Mouse (Mus musculus): ENCODE data around the gene Gstm6. TPM values are rescaled to one million over a fixed set of nuclear protein-coding genes. Genes with fewer than 3 reads are reported as not detected.
A peak's percentile ranks its signal among the peaks of the same experiment; 100 is the strongest.

Gstm6 gene
- polyA plus RNA-seq, 1 experiment from 2014 or later = not detected

GRCm38 (mm10) chr3:107931134-107931533 is 12.4 kb downstream of the Gstm6 start:
- Histone ChIP-seq H3K27ac (no peak overlapping the region), H3K4me3 (ENCODE audit: inconsistent target) (no peak overlapping the region), H3K79me2 (ENCODE audit: inconsistent target) (no peaks in the 10 kb centered on the region), H3K36me3 (ENCODE audit: inconsistent target) (no peaks in the 10 kb centered on the region)
- WGBS (ENCODE audit: missing documents) = 60% methylated on average over 2 of the region's 2 CpGs

GRCm38 (mm10) chr3:107929731-107930130 is 13.8 kb downstream of the Gstm6 start:
- no peaks in the 10 kb centered on the region for H3K36me3 ChIP-seq (ENCODE audit: inconsistent target)
- no peak overlapping the region for H3K27ac ChIP-seq
- no peak overlapping the region for H3K4me3 ChIP-seq (ENCODE audit: inconsistent target)
- H3K79me2 ChIP-seq (ENCODE audit: inconsistent target) = no peaks in the 10 kb centered on the region
- 84% methylated on average over 4 of the region's 4 CpGs for WGBS (ENCODE audit: missing documents)

- Histone ChIP-seq H3K27ac (no peak overlapping the region), H3K79me2 (ENCODE audit: inconsistent target) (no peaks in the 10 kb centered on the region), H3K4me3 (ENCODE audit: inconsistent target) (no peak overlapping the region), H3K36me3 (ENCODE audit: inconsistent target) (no peaks in the 10 kb centered on the region)
- WGBS (ENCODE audit: missing documents) = 81% methylated on average over 4 of the region's 4 CpGs
These were observed 14.3 kb downstream of the Gstm6 start for GRCm38 (mm10) chr3:107929243-107929642.

GRCm38 (mm10) chr3:107928691-107929090 is 14.9 kb downstream of the Gstm6 start:
- H3K79me2 ChIP-seq (ENCODE audit: inconsistent target) = no peaks in the 10 kb centered on the region
- no peak overlapping the region for H3K4me3 ChIP-seq (ENCODE audit: inconsistent target)
- H3K27ac ChIP-seq = no peak overlapping the region
- no peaks in the 10 kb centered on the region for H3K36me3 ChIP-seq (ENCODE audit: inconsistent target)
- 96% methylated on average over 11 of the region's 11 CpGs for WGBS (ENCODE audit: missing documents)

GRCm38 (mm10) chr3:107927841-107928240 is 15.7 kb downstream of the Gstm6 start:
- WGBS (ENCODE audit: missing documents) = 85% methylated on average over 3 of the region's 3 CpGs
- Histone ChIP-seq H3K4me3 (ENCODE audit: inconsistent target) (no peak overlapping the region), H3K79me2 (ENCODE audit: inconsistent target) (no peaks in the 10 kb centered on the region), H3K36me3 (ENCODE audit: inconsistent target) (no peaks in the 10 kb centered on the region), H3K27ac (no peak overlapping the region)

GRCm38 (mm10) chr3:107925335-107925734 is 18.2 kb downstream of the Gstm6 start:
- H3K27ac ChIP-seq = no peak overlapping the region
- H3K4me3 ChIP-seq (ENCODE audit: inconsistent target) = no peak overlapping the region
- no peaks in the 10 kb centered on the region for H3K36me3 ChIP-seq (ENCODE audit: inconsistent target)
- no peaks in the 10 kb centered on the region for H3K79me2 ChIP-seq (ENCODE audit: inconsistent target)
- 81% methylated on average over 3 of the region's 3 CpGs for WGBS (ENCODE audit: missing documents)

- no peaks in the 10 kb centered on the region for H3K79me2 ChIP-seq (ENCODE audit: inconsistent target)
These were observed 23.2 kb downstream of the Gstm6 start for GRCm38 (mm10) chr3:107920348-107920747.

GRCm38 (mm10) chr3:107917783-107918408 is 25.7 kb downstream of the Gstm6 start:
- H3K4me3 ChIP-seq (ENCODE audit: inconsistent target) = no peak overlapping the region
- H3K36me3 ChIP-seq (ENCODE audit: inconsistent target) = no peaks in the 10 kb centered on the region
- 63% methylated on average over 7 of the region's 7 CpGs for WGBS (ENCODE audit: missing documents)
- H3K27ac ChIP-seq = no peak overlapping the region
- no peaks in the 10 kb centered on the region for H3K79me2 ChIP-seq (ENCODE audit: inconsistent target)

More at GRCm38 (mm10) chr3:107920348-107920747, 23.2 kb downstream of the Gstm6 start:
- WGBS (ENCODE audit: missing documents) = 88% methylated on average over 5 of the region's 5 CpGs
- Histone ChIP-seq H3K27ac (no peak overlapping the region), H3K36me3 (ENCODE audit: inconsistent target) (no peaks in the 10 kb centered on the region), H3K4me3 (ENCODE audit: inconsistent target) (no peak overlapping the region)

- Histone ChIP-seq H3K27ac (no peak overlapping the region), H3K4me3 (ENCODE audit: inconsistent target) (no peak overlapping the region), H3K79me2 (ENCODE audit: inconsistent target) (no peaks in the 10 kb centered on the region), H3K36me3 (ENCODE audit: inconsistent target) (no peaks in the 10 kb centered on the region)
- WGBS (ENCODE audit: missing documents) = 75% methylated on average over 3 of the region's 3 CpGs
These were observed 26.5 kb downstream of the Gstm6 start for GRCm38 (mm10) chr3:107917097-107917496.

GRCm38 (mm10) chr3:107916674-107917073 is 26.9 kb downstream of the Gstm6 start:
- WGBS (ENCODE audit: missing documents) = 95% methylated on average over 11 of the region's 15 CpGs

GRCm38 (mm10) chr3:107905942-107906341 is 37.6 kb downstream of the Gstm6 start:
- Histone ChIP-seq H3K36me3 (ENCODE audit: inconsistent target) (no peaks in the 10 kb centered on the region), H3K79me2 (ENCODE audit: inconsistent target) (no peaks in the 10 kb centered on the region), H3K27ac (no peak overlapping the region), H3K4me3 (ENCODE audit: inconsistent target) (no peak overlapping the region)
- WGBS (ENCODE audit: missing documents) = 59% methylated on average over 6 of the region's 6 CpGs

More at GRCm38 (mm10) chr3:107916674-107917073, 26.9 kb downstream of the Gstm6 start:
- no peak overlapping the region for H3K27ac ChIP-seq
- no peak overlapping the region for H3K4me3 ChIP-seq (ENCODE audit: inconsistent target)
- no peaks in the 10 kb centered on the region for H3K79me2 ChIP-seq (ENCODE audit: inconsistent target)
- H3K36me3 ChIP-seq (ENCODE audit: inconsistent target) = no peaks in the 10 kb centered on the region

GRCm38 (mm10) chr3:107900955-107901673 is 42.4 kb downstream of the Gstm6 start:
- 88% methylated on average over 11 of the region's 11 CpGs for WGBS (ENCODE audit: missing documents)
- Histone ChIP-seq H3K4me3 (ENCODE audit: inconsistent target) (no peak overlapping the region), H3K36me3 (ENCODE audit: inconsistent target) (no peaks in the 10 kb centered on the region), H3K79me2 (ENCODE audit: inconsistent target) (no peaks in the 10 kb centered on the region), H3K27ac (no peak overlapping the region)

- Histone ChIP-seq H3K79me2 (ENCODE audit: inconsistent target) (no peaks in the 10 kb centered on the region), H3K27ac (no peak overlapping the region), H3K36me3 (ENCODE audit: inconsistent target) (no peaks in the 10 kb centered on the region), H3K4me3 (ENCODE audit: inconsistent target) (no peak overlapping the region)
- 92% methylated on average over 13 of the region's 13 CpGs for WGBS (ENCODE audit: missing documents)
These were observed 44.9 kb downstream of the Gstm6 start for GRCm38 (mm10) chr3:107898691-107899090.

- 9% methylated on average over 40 of the region's 40 CpGs for WGBS (ENCODE audit: missing documents)
- Histone ChIP-seq H3K36me3 (ENCODE audit: inconsistent target) (no peaks in the 10 kb centered on the region), H3K4me3 (ENCODE audit: inconsistent target) (peak within 1 kb of the TSS; percentile 28), H3K79me2 (ENCODE audit: inconsistent target) (no peaks in the 10 kb centered on the region), H3K27ac (no peak within 1 kb of the TSS)
These were observed 47.6 kb downstream of the Gstm6 start, which contains the start of gene Gstm5 for GRCm38 (mm10) chr3:107895720-107896569. Gene Gstm5 (plus strand): TSS chr3:107895821.
